Mouse (Mus musculus) C2C12 (cell line): ENCODE data around the gene Gm9495. TPM values are rescaled to one million over a fixed set of nuclear protein-coding genes. Genes with fewer than 3 reads are reported as not detected.
A peak's percentile ranks its signal among the peaks of the same experiment; 100 is the strongest.

Source experiments
- H3K27me3 ChIP-seq: one replicate; pipeline ENCODE4 v1.6.1; 2011; ENCODE audit not compliant: control insufficient read depth, insufficient read depth, insufficient read length
- H3K36me3 ChIP-seq: one replicate; pipeline ENCODE4 v1.6.1; 2011; ENCODE audit not compliant: control insufficient read depth, insufficient read depth
- H3K4me3 ChIP-seq: one replicate; pipeline ENCODE4 v1.5.1; 2011; ENCODE audit warnings: mild to moderate bottlenecking, control low read depth; ENCODE audit not compliant: poor library complexity, insufficient read depth, severe bottlenecking
- H3K79me2 ChIP-seq: one replicate; pipeline ENCODE4 v1.6.1; 2011; ENCODE audit not compliant: control insufficient read depth, insufficient read depth
- H3K79me3 ChIP-seq: one replicate; pipeline ENCODE4 v1.6.1; 2011; ENCODE audit warnings: low read depth, control low read depth
- H3ac ChIP-seq: one replicate; pipeline ENCODE3; 2011; ENCODE audit warnings: low read depth; ENCODE audit not compliant: control insufficient read depth, insufficient read length
- CEBPB ChIP-seq: IDR thresholded peaks from one replicate; pipeline ENCODE4 v1.6.1; 2011; ENCODE audit warnings: low read depth, mild to moderate bottlenecking, control low read depth, moderate library complexity
- CTCF ChIP-seq: IDR thresholded peaks from one replicate; pipeline ENCODE4 v1.5.1; 2011; ENCODE audit not compliant: control insufficient read depth, insufficient read depth, insufficient read length
- FOSL1 ChIP-seq: IDR thresholded peaks from one replicate; pipeline ENCODE4 v1.8.0; 2011; ENCODE audit warnings: mild to moderate bottlenecking, low read length; ENCODE audit not compliant: poor library complexity, insufficient read depth, severe bottlenecking
- MAX ChIP-seq: IDR thresholded peaks from one replicate; pipeline ENCODE4 v1.6.1; 2011; ENCODE audit warnings: mild to moderate bottlenecking, control low read depth
- MYOD1 ChIP-seq: IDR thresholded peaks from one replicate; pipeline ENCODE4 v1.6.1; 2011; ENCODE audit warnings: low read depth; ENCODE audit not compliant: control insufficient read depth, insufficient read length
- MYOG ChIP-seq: IDR thresholded peaks from one replicate; pipeline ENCODE4 v1.6.1; 2011; ENCODE audit not compliant: control insufficient read depth, insufficient read length; ENCODE audit errors: extremely low read depth
- USF1 ChIP-seq: IDR thresholded peaks from one replicate; pipeline ENCODE4 v1.6.1; 2011; ENCODE audit warnings: low read depth, mild to moderate bottlenecking, control low read depth, moderate library complexity
- polyA plus RNA-seq: library from polyadenylated mRNA; unstranded; fragments of >200 nt; fragmentation: generic; extraction: Trizol; gene quantifications from one replicate; pipeline ENCODE4 v1.2.1, GENCODE M21; 2012; ENCODE audit warnings: missing spikeins

Gene Gm9495
- polyA plus RNA-seq, 1 experiment, result not detected

- Histone ChIP-seq H3K36me3 (no peaks in the 10 kb centered on the region), H3K79me3 (no peaks in the 10 kb centered on the region), H3K79me2 (peaks cover 6% of the 10 kb centered on the region), H3K27me3 (no peaks in the 10 kb centered on the region), H3K4me3 (no peak overlapping the region), H3ac (no peak overlapping the region)
- no peak for TF ChIP-seq USF1
Observed at GRCm38 (mm10) chr8:69399181-69399955, 54.0 kb downstream of the Gm9495 start.

GRCm38 (mm10) chr8:69396196-69396595 is 57.2 kb downstream of the Gm9495 start:
- no peaks in the 10 kb centered on the region for H3K36me3 ChIP-seq
- TF ChIP-seq MYOG (no peak), FOSL1 (no peak), MYOD1 (no peak), CTCF (no peak), CEBPB (no peak)
- no peak overlapping the region for H3ac ChIP-seq
- peaks cover 6% of the 10 kb centered on the region for H3K79me3 ChIP-seq
- no peak overlapping the region for H3K4me3 ChIP-seq
- H3K27me3 ChIP-seq, result no peaks in the 10 kb centered on the region
- H3K79me2 ChIP-seq, result peaks cover 21% of the 10 kb centered on the region

GRCm38 (mm10) chr8:69395050-69395789 is 58.1 kb downstream of the Gm9495 start:
- TF ChIP-seq MYOD1 (no peak), FOSL1 (no peak)
- H3K36me3 ChIP-seq, result no peaks in the 10 kb centered on the region
- peaks cover 6% of the 10 kb centered on the region for H3K79me3 ChIP-seq
- peaks cover 21% of the 10 kb centered on the region for H3K79me2 ChIP-seq
- H3K4me3 ChIP-seq, result peak overlapping the region; percentile 54
- peak overlapping the region; percentile 94 for H3ac ChIP-seq
- H3K27me3 ChIP-seq, result no peaks in the 10 kb centered on the region

GRCm38 (mm10) chr8:69384361-69384760 is 69.0 kb downstream of the Gm9495 start:
- Histone ChIP-seq H3K79me3 (peaks cover 16% of the 10 kb centered on the region), H3K4me3 (no peak overlapping the region), H3K36me3 (no peaks in the 10 kb centered on the region), H3ac (no peak overlapping the region), H3K27me3 (no peaks in the 10 kb centered on the region), H3K79me2 (no peaks in the 10 kb centered on the region)
- TF ChIP-seq MAX (no peak), USF1 (no peak), CEBPB (no peak), MYOG (no peak), CTCF (no peak), MYOD1 (no peak), FOSL1 (no peak)

Other genes starting within 250 kb of the Gm9495 start
- gene Zfp930, start 244.5 kb downstream of the Gm9495 start, polyA plus RNA-seq, result 2.6 TPM
- 0.13 TPM for gene D130040H23Rik, start 182.5 kb downstream of the Gm9495 start, polyA plus RNA-seq
- gene Gm7697, start 69.4 kb upstream of the Gm9495 start, polyA plus RNA-seq, result not detected
- gene Zfp868, start 172.0 kb upstream of the Gm9495 start, polyA plus RNA-seq, result 3.5 TPM
- gene Zfp964, start 200.9 kb upstream of the Gm9495 start, polyA plus RNA-seq, result 0.14 TPM